Mouse (Mus musculus) embryo, embryonic 9.5 days (tissue): ENCODE data around the gene Nfyc.

Experiments used
- DNase-seq: peaks from one replicate; pipeline ENCODE4 v3.0.0-alpha.2; 2017; ENCODE audit errors: extremely low spot score

Nfyc gene

DNA sequence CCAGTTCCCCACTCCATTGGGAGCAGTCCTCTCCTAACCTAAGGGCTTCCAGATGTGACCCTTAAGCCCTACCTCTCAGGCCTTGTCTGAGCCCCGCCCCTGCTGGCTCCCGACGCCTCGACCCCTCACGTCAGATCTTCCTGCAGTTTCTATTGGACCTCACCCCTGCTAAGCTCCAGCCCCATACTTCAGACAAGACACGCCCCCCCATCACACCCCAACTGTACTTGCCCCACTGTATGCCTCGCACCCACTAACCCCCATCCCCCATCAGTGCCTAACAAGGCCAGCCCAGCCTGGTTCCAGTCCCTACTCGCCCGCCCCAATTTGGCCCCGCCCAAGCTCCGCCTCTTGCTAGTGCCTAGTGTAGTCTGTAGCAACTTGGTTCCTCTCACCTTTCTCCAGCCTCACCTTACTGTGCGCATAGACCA lies 115.2 kb downstream of the Nfyc start:
- peak; percentile 76 for DNase-seq

DNA sequence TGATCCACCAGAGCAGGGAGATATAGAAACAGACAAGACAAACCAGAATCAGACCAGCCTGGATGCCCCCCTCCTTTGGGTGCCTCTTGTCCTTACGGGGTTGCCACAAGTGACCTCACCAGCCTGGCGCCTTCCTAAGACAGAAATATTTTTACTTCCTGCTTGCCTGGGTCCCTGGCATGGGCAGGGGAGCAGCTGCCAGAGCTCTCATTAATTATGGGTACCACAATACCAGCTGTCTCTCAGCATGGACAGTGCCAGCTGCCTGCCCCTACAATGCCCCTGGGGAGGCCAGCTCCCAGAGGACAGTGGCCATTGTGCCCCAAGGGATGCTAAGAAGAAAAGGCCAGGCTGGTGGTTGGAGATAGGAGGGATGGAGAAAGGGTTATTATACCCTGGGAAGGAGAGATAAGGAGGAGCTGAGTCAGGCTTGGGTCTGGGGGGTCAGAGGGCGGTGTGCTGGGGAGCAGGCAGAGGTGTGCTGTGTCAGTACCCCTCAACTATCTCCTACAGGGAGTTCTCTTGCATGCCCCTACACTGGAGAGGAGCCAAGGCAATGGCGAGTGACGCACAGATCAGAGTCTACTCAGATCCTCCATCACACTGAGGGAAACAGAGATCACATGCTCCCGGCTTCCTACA lies 117.4 kb downstream of the Nfyc start:
- DNase-seq: no peak

- DNase-seq: no peak
Measured at GRCm38 (mm10) chr4:120713021-120713420, 118.4 kb downstream of the Nfyc start.

DNA sequence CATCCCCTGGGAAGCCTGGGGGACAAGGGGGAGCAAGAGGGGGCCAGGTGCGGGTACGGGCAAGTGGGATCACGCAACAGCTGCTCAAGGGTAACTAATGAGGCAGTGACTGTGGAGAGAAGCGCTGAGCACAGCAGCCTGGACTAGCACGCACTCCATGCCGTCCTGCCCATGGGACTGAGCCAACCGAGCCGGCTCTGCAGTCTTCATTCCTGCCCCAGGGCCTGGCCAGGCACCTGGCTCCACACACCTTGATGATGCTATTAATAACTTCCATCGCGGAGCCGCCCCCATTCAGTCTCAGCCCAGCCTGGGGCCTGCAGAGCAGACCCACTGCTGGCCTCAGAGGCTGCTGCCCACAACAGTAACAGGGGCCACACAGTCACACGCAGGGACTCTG lies 119.1 kb downstream of the Nfyc start:
- no peak for DNase-seq
